Mouse (Mus musculus) liver, embryonic 16.5 days (tissue): ENCODE data around the gene Mxi1. TPM values are rescaled to one million over a fixed set of nuclear protein-coding genes. Genes with fewer than 3 reads are reported as not detected.
A peak's percentile ranks its signal among the peaks of the same experiment; 100 is the strongest.

ENCODE experiments used
- ATAC-seq: fragments of 200-750 bp; cut with Nextera tagmentation; 2 replicates; pipeline ENCODE4 v1.8.0; 2017; ENCODE audit warnings: low read depth, mild to moderate bottlenecking, moderate number of reproducible peaks, moderate library complexity
- H3K27ac ChIP-seq: fragments of 300-500 bp; sonication (generic); 2 replicates; pipeline ENCODE4 v1.5.1; 2014; ENCODE audit warnings: mild to moderate bottlenecking, low read length
- H3K27me3 ChIP-seq: fragments of 300-500 bp; sonication (generic); 2 replicates; pipeline ENCODE4 v1.6.1; 2014; ENCODE audit warnings: low read depth, low read length, mixed read lengths; ENCODE audit not compliant: control insufficient read depth, insufficient read depth
- H3K36me3 ChIP-seq: fragments of 300-500 bp; sonication (generic); 2 replicates; pipeline ENCODE4 v1.6.1; 2014; ENCODE audit warnings: mild to moderate bottlenecking; ENCODE audit not compliant: control insufficient read depth, insufficient read depth
- H3K4me1 ChIP-seq: fragments of 300-500 bp; sonication (generic); 2 replicates; pipeline ENCODE4 v1.6.1; 2014; ENCODE audit warnings: low read depth, low read length, mixed read lengths; ENCODE audit not compliant: control insufficient read depth
- H3K4me2 ChIP-seq: fragments of 300-500 bp; sonication (generic); 2 replicates; pipeline ENCODE4 v1.6.1; 2014; ENCODE audit warnings: low read depth, low read length, mixed read lengths
- H3K4me3 ChIP-seq: fragments of 300-500 bp; sonication (generic); 2 replicates; pipeline ENCODE4 v1.5.1; 2014; ENCODE audit warnings: low read depth, mild to moderate bottlenecking, low read length
- H3K9ac ChIP-seq: fragments of 300-500 bp; sonication (generic); 2 replicates; pipeline ENCODE4 v1.6.1; 2014; ENCODE audit warnings: low read depth, low read length
- H3K9me3 ChIP-seq: fragments of 300-500 bp; sonication (generic); replicated peaks from 2 replicates; pipeline ENCODE4 v1.6.1; 2016; ENCODE audit warnings: low read length; ENCODE audit not compliant: control insufficient read depth
- WGBS: fragments of 180-500 bp; shearing (Covaris S2); extraction: QIAGEN DNeasy Blood & Tissue Kit; methylation state at CpG from one replicate; pipeline ENCODE4 v1.1.7; 2014; ENCODE audit not compliant: insufficient replicate concordance; 5-methylcytosine and 5-hydroxymethylcytosine counted together
- polyA plus RNA-seq: library from polyadenylated mRNA; unstranded; fragments of >200 nt; fragmentation: Nextera tagmentation; extraction: Ambion mirVana; gene quantifications from 2 replicates; pipeline ENCODE4 v1.2.1, GENCODE M21; 2015

Mxi1 gene
- polyA plus RNA-seq, 1 experiment from 2014 or later: 16.7 TPM

GRCm38 (mm10) chr19:53414650-53415049 lies 104.3 kb downstream of the Mxi1 start:
- no peaks in the 10 kb centered on the region for H3K36me3 ChIP-seq
- no peak overlapping the region for H3K27ac ChIP-seq
- no peak overlapping the region for H3K4me3 ChIP-seq
- ATAC-seq: peak; percentile 69
- WGBS: 20% methylated on average over 11 of the region's 11 CpGs
- H3K27me3 ChIP-seq: no peaks in the 10 kb centered on the region
- H3K4me1 ChIP-seq: peaks cover 3% of the 10 kb centered on the region
- no peaks in the 10 kb centered on the region for H3K9me3 ChIP-seq
- no peak overlapping the region for H3K9ac ChIP-seq
- H3K4me2 ChIP-seq: no peak overlapping the region

GRCm38 (mm10) chr19:53415198-53415597 lies 104.9 kb downstream of the Mxi1 start:
- no peak for ATAC-seq
- Histone ChIP-seq H3K4me2 (no peak overlapping the region), H3K9me3 (no peaks in the 10 kb centered on the region), H3K4me3 (no peak overlapping the region), H3K27ac (no peak overlapping the region), H3K9ac (no peak overlapping the region), H3K4me1 (peaks cover 3% of the 10 kb centered on the region), H3K27me3 (no peaks in the 10 kb centered on the region), H3K36me3 (no peaks in the 10 kb centered on the region)
- 77% methylated on average over 17 of the region's 17 CpGs for WGBS

- Histone ChIP-seq H3K4me2 (no peak overlapping the region), H3K9ac (no peak overlapping the region), H3K4me3 (no peak overlapping the region), H3K27me3 (peaks cover 15% of the 10 kb centered on the region), H3K4me1 (peaks cover 10% of the 10 kb centered on the region), H3K27ac (no peak overlapping the region), H3K9me3 (no peaks in the 10 kb centered on the region), H3K36me3 (no peaks in the 10 kb centered on the region)
- no peak for ATAC-seq
- 22% methylated on average over 5 of the region's 5 CpGs for WGBS
Observed at GRCm38 (mm10) chr19:53419834-53420233, 109.5 kb downstream of the Mxi1 start.

- Histone ChIP-seq H3K9ac (peak overlapping the region; percentile 44; the same call in 1 of the 2 replicates), H3K4me1 (peaks cover 7% of the 10 kb centered on the region), H3K4me2 (peak overlapping the region; percentile 75), H3K9me3 (no peaks in the 10 kb centered on the region), H3K4me3 (peak overlapping the region; percentile 53), H3K27ac (no peak overlapping the region), H3K27me3 (peaks cover 18% of the 10 kb centered on the region), H3K36me3 (no peaks in the 10 kb centered on the region)
- 2% methylated on average over 19 of the region's 19 CpGs for WGBS
- ATAC-seq: peak; percentile 86
Observed at GRCm38 (mm10) chr19:53420924-53421582, 110.7 kb downstream of the Mxi1 start.

- no peak for ATAC-seq
- no peaks in the 10 kb centered on the region for H3K9me3 ChIP-seq
- WGBS: 2% methylated on average over 6 of the region's 6 CpGs
- H3K4me3 ChIP-seq: peak overlapping the region; percentile 53
- H3K4me1 ChIP-seq: peaks cover 7% of the 10 kb centered on the region
- H3K27me3 ChIP-seq: peaks cover 18% of the 10 kb centered on the region
- H3K27ac ChIP-seq: no peak overlapping the region
- no peaks in the 10 kb centered on the region for H3K36me3 ChIP-seq
- no peak overlapping the region for H3K9ac ChIP-seq
- H3K4me2 ChIP-seq: peak overlapping the region; percentile 75
Observed at GRCm38 (mm10) chr19:53421583-53422188, 111.4 kb downstream of the Mxi1 start.

GRCm38 (mm10) chr19:53422358-53423308 lies 112.3 kb downstream of the Mxi1 start:
- Histone ChIP-seq H3K9me3 (no peaks in the 10 kb centered on the region), H3K36me3 (no peaks in the 10 kb centered on the region), H3K4me1 (peaks cover 7% of the 10 kb centered on the region), H3K9ac (no peak overlapping the region), H3K27me3 (peaks cover 18% of the 10 kb centered on the region), H3K4me2 (peak overlapping the region; percentile 42), H3K27ac (no peak overlapping the region), H3K4me3 (no peak overlapping the region)
- no peak for ATAC-seq
- WGBS: 41% methylated on average over 18 of the region's 18 CpGs

- H3K9me3 ChIP-seq: no peaks in the 10 kb centered on the region
- ATAC-seq: no peak
- H3K27me3 ChIP-seq: peaks cover 18% of the 10 kb centered on the region
- 4% methylated on average over 19 of the region's 19 CpGs for WGBS
- H3K4me3 ChIP-seq: peak overlapping the region; percentile 6; the same call in 1 of the 2 replicates
- no peak overlapping the region for H3K9ac ChIP-seq
- no peak overlapping the region for H3K27ac ChIP-seq
- no peaks in the 10 kb centered on the region for H3K36me3 ChIP-seq
- H3K4me2 ChIP-seq: peak overlapping the region; percentile 42
- H3K4me1 ChIP-seq: peaks cover 7% of the 10 kb centered on the region
Observed at GRCm38 (mm10) chr19:53423341-53423753, 113.0 kb downstream of the Mxi1 start.

GRCm38 (mm10) chr19:53423816-53424465 lies 113.6 kb downstream of the Mxi1 start:
- peaks cover 18% of the 10 kb centered on the region for H3K27me3 ChIP-seq
- peaks cover 7% of the 10 kb centered on the region for H3K4me1 ChIP-seq
- H3K4me3 ChIP-seq: peak overlapping the region; percentile 6
- no peak for ATAC-seq
- peak overlapping the region; percentile 42 for H3K4me2 ChIP-seq
- 36% methylated on average over 17 of the region's 17 CpGs for WGBS
- no peak overlapping the region for H3K9ac ChIP-seq
- H3K27ac ChIP-seq: peak overlapping the region; percentile 30; the same call in 1 of the 2 replicates
- no peaks in the 10 kb centered on the region for H3K9me3 ChIP-seq
- no peaks in the 10 kb centered on the region for H3K36me3 ChIP-seq
